Mouse (Mus musculus) retina, postnatal 1 day (tissue): ENCODE data around the gene En2.

Experiments used
- DNase-seq: peaks from one replicate; pipeline ENCODE4 v3.0.0-alpha.2; 2012

Gene En2

DNA sequence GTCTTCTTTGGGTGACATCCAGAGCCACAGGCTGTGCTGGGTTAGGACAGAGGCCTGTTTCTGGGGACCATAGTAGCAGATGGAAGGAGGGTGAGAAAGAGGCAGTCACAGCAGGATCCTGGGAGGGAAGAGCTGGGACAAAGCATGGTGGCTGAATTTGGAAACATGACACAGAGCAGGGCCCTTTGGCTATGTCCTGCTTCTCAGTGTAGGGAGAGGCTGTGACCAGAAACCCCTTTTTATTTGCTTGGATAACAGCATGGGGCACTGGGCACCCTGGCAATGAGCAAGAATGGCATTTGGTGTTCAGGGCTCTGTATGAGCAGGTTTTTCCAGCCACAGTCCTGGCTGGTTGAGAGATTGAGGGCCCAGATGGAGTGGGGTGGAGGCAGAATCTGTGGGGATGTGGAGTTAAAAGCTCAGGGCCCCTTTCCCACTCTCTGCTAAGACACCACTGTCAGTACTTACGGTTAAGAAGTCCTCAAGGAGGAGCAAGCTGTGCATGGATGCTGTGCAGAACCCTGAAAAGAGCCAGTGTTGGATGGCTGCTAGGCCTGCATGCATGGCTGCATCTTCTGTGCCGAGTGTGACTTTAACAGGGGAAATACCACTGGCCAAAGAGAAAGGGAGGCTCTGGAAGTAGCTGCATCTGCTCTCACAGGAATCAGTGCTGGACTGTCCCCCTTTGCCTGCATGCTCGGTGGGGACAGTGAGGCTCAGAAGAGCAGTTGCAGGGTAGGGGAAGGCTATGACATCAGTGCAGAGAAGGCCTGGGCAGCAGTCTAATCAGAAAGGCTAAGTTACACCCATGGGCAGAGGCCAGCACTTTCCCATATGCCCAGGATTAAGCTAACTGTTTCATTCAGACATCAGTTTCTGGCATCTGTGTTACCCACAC lies 26.0 kb downstream of the En2 start:
- DNase-seq = no peak

DNA sequence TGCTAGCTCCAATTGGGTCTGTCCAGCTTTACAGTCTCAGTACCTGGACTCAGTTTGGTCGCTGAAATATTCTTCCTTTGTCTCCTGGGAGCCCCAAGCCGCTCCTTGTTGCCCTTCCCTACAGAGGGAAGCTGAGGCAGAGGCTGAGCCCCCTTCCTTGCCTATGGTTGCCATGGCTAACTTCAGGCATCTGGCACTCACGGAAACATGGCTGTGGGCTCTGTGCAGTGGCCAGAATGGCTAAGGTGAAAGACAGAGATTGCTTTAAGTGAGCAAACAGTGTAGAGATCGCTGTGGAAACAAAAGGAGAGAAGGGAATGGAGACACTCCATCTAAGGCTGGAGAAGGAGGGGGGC lies 26.6 kb downstream of the En2 start:
- DNase-seq = no peak

DNA sequence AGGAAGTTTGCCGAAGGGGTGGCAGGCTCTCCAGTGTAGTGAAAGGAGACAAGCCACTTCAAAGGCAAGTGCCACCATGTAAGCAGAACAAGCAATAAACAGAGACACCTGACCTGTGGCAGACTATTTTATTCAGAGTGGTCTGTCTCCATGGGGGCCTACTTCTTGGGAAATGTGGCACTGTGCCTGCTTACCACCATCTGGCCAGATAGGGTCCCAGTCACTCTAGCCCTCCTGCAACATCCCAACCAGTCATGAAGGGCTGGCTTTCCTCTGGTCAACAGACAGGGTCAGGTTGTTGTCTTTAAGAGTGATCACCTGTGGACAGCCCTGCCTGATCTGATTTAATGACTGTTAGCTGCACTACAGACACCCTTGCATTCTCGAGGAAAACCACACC lies 30.0 kb downstream of the En2 start:
- DNase-seq = no peak

DNA sequence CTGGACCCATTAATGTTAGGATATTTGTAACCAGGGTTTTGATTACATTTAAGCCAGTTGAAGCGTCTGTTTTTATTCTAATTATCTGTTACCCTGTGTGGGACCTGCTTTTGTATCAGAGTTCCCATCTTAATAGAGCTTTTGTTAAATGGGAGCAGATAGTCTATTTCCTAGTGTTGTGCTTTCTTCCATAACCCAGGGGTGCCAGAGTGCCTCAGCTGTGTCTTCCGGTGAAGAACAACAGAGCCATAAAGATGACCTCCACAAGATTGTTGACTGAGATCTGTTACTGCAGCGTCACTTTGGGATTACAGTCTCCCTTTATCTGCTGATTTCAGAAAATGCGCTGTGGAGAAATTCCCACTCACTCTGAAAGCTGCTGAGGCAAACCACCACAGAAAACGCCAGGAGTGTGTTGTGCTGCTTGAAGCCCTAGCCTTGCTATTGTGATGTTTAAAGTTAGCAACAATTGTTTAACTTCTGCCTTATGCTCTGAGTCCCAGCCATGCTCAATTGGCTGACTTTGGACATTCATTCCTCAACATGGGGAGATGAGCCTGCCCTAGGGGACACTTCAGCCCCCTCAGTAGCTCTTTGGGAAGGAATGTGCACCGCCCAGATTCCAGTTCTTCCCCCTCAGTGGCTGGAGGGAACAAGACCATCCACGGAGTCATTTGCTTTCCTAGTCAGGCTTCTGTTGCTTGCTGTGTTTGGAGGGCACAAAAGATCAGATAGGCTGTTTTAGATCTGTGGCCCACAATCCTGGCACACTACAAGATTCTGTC lies 33.8 kb downstream of the En2 start:
- DNase-seq = no peak

DNA sequence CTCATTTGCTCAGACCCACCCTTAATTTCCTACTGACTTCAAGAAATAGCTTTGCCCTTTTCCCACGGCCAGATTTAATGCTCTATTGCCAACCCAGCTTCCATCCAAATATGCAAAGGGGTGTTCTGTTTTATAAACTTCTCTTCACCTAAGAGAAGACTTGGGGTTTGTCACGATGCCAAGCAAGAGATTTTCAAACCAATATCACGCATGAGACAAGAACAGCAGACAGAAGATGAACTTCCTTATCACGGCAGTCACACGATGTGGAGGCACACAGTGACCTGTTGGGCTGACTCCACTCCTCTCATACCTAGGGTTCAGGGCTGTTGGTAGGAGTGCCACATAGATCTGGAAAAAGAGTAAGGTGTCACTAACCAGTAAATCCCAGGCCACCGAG lies 37.6 kb downstream of the En2 start:
- DNase-seq = no peak

DNA sequence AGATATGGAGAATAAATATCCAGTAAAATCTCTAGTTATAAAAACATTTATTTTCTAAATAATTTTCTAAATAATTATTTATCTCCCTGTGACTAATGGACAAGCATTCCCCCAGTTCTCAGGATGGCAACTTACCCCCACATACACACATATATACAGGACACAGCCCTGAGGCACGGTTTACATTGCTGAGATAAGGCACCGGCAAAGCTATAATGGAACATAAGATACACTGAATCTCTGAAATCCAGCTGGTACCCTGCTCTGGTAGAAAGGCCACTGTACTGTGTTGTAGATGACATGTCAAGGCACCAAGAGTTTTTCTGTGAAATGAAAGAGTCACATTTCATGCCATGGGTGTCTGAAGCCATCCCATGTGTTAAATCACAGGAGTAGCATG lies 39.2 kb downstream of the En2 start:
- no peak for DNase-seq

DNA sequence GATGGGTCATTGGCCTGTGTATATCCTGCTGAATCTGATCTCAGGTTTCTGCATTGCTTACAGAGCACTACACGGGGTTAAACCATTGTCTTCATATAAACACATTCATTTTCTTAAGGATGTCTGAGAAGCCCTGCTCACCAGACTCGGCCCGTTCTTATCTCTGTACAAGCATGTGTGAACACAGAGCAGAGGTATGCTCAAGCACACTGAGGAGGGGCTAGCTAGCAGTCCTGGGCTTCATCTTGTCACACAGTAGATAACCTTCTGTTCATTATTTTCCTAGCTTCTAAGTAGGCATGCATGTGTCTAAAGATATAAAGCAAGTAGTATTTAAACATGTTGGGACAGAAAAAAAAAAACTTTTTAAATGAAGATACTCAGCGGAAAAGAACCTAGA lies 41.0 kb downstream of the En2 start:
- DNase-seq = no peak

DNA sequence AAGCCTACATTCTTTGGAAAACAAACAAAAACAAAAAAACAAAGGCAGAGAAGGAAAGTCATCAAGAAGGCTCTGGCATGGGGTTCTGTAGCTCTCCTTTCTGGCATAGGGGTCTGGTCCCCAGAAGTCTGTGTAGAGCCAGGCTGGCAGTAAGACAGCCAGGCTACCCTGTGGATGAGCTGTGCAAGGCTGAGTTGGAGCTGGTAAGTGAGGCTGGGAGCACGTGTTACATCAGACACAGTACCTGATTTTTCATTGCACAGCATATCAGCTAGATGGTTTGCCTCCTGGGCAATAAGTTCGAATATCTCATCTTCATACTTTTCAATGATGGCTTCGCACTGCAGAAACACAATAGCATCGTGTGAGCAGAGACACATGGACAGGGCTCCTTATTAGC lies 41.5 kb downstream of the En2 start:
- no peak for DNase-seq

DNA sequence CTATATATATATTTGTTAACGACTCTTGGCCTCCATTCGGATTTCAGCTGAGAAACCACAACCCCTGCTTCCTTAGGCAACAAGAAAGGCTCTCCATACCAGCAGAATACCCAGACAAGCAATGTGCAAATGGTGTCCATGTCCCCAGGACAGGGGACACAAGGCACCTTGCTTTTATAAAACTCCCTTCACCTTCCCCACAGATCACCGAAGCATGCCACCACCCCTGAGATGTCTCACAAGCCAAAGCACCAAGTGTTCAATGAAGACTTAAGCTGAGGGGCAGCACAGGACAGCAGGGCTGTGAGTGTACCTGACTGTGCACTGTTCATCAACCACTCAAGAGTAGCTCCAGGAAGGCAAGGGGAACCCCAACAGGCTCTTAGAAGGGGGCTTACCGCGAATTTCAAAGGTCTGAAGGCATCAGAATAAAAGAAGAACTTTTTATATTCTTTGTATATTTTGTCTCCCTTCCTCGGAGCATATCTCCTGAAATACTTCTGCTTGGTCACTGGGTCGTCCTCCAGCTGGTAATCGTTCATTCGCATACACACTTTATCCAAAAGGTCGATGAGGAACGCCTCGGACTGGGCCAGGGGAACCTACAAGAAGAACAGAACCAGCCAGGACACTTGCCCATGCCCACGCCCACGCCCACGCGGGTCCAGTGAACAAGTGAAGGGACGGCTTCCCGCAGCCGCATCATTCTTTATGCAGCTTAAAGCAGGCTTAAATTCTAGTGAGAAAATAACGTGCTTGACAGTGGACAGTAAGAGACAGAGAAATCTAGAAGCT lies 43.4 kb downstream of the En2 start:
- DNase-seq = no peak

DNA sequence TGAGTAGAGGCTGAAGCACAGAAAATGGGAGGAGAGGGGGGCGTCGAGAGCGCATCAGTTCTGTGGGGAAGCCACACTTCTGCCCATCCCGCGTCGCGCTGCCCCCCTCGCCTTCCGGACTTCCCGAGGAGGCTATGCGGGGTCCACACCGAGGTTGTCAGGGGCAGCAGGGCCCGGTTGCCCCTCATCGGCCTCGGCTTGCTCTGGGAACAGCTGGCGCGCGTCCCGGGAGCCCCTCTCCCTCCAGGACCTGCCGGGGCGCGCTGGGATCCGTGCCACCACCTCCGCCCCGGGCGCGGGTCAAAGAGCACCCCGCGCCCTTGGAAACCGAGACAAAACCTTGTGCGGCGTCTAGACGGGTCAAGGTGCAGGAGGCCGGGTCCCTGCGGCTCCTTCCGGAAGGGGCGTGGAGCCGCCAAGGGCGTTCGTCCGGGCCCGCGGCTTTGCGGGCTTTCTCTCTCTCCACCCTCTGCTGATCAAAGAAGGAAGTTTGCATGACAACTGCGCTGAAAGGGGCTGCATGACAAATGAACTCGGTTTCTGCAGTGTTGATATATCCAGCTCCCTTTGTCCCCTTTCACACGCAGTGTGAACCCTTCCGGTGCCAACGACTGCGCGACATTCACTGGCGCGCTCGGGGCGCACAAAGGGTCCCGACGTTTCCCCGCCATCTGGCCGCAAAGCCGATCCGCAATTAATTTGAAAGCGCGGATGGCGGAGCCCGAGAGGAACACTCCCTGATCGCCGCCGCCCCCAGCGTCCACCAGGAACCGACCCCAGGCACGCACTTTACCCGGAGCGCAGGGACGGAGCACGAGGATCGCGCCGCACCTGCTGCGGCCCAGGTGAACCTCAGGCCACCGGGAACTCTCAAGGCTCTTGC lies 44.3 kb downstream of the En2 start:
- DNase-seq = peak; percentile 67

DNA sequence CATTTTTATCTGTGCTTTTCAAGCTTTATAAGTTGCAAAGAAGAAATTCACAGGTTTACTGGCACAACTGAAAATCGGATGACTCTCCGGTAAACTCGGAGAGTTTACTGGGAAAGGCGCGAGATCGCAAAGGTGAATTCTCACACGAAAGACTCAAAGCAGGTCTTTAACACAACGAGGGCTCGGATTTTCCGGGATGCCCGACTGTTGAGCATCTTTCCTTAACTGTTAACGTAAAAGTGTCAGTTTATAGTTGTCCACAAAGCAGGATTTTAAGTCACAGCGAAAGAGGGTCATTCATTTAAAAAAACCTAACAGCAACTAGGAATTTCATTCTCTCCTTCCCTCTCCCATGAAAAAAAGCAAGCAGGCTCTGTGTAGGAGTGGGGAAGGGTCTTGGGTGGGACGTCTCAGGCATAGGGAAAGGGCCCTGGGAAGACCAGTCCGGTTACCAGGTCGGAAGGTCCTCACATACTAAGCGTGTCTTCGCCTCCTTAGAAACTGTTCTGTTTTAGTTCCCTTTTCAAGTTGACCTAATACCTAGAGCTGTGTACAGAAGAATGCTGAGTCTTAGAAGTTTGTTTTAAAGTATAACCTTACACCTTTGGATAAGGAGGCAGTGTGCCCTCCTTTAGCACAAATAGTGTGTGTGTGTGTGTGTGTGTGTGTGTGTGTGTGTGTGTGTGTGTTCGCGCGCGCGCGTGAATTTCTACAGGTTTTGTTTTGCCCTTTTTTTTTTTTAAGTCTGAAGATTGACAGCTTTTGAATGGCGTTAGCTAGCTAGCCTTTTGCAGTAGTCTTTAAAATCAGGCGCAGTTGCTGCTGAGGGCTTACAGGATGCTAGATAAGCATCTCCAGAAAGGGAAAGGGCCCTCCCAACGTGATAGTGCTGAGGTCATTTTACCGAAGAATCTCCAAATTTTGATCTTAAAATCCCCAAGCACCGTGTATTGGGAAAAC lies 45.4 kb downstream of the En2 start:
- peak; percentile 16 for DNase-seq

DNA sequence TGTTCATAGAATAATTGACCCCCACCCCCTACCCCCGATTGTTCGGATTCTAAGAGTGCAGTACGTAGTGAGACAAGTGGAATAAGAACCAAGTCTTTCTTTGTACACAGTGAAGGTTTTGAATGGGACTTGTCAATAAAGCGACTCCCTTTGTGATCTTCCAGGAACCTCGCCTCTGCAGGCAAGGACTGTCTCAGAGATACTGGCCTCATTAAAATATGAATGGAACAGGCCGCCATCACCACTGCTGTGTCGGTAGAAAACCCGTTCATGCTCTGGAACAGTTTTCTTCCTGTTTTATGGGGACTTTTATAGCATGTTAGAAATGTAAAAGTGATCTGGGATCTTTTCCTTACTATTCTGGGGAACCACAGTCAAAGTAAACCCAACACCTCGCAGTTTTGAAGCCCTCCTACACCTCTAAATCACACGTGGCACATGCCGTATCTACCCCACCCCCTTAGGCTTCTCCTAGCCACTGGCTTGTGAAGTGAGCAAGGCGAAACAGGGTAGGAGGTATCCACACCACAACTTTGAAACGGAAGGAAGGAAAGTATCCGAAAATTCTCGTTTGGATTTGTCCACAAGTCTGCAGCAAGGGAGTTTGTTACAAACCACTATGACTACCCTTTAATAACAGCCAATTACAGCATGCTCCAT lies 46.3 kb downstream of the En2 start:
- DNase-seq = peak; percentile 30

DNA sequence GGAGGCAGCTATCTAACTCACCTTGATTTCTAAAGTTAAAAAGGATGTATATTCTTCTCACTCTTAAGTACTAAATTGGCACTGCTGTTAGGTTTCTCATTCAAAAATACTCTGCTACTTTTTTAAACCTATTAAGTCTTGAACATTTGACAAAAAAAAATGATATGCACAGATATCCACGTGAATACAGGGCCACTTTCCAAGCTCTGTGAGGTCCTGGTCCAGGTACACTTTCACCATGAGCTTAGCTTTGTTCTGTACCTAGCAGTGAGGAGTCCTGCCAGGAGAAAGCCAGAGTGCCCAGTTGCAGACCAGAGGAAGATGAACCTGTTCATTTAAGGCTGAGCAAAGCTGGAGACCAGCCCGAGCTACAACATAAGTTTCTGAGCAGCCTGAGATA lies 47.9 kb downstream of the En2 start:
- DNase-seq = no peak

DNA sequence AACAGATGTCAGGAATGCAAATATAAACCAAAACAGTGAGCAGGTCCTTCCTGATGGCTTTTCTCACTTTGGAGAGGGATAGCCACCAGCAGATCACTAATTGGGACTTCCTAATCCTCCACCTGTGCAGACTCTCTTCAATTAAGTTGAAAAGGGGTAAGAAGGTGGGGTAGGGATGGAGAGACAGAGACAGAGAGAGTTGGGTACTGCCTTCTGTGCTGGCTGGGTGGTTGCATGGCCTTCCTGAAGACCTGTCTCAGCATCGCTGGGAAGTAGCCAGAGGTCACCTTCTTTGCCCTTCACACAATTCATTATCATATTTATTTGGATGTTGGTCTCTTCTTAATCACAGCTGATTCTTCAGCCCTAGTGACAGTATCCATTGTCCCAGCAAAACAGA lies 54.1 kb downstream of the En2 start:
- DNase-seq = no peak
